Mouse (Mus musculus): Measurements from ENCODE around the gene Hsd17b3.

Gene Hsd17b3

GRCm38 (mm10) chr13:64018586-64019141 lies 70.4 kb downstream of the Hsd17b3 start:
- no peak for DNase-seq (ENCODE audit: low spot score)

- no peak for DNase-seq (ENCODE audit: low spot score)
Observed at GRCm38 (mm10) chr13:64016048-64016447, 73.0 kb downstream of the Hsd17b3 start.

GRCm38 (mm10) chr13:64011157-64011556 lies 77.9 kb downstream of the Hsd17b3 start:
- DNase-seq (ENCODE audit: low spot score) = no peak
